Mouse (Mus musculus): ENCODE results near the gene Grip1.

- TF ChIP-seq CTCF (IDR thresholded peaks at IDR 0.05; ENCODE audit: extremely low read depth, insufficient read length, insufficient replicate concordance, low read depth, low read length) (no peak), POLR2A (IDR thresholded peaks at IDR 0.05; ENCODE audit: low read depth, low read length) (no peak)
Measured at GRCm38 (mm10) chr10:119692284-119692890, 238.8 kb downstream of the Grip1 start.
